Mouse (Mus musculus): ENCODE data around the gene Pde1a.

Pde1a gene

GRCm38 (mm10) chr2:80128861-80129698 is at the start of gene Pde1a:
Gene Pde1a, minus strand, starts transcription at chr2:80129458.
- no peak for DNase-seq

- DNase-seq = no peak
Measured at GRCm38 (mm10) chr2:80178608-80179280, 49.5 kb upstream of the Pde1a start.

- DNase-seq = no peak
Measured at GRCm38 (mm10) chr2:80178154-80178553, 48.9 kb upstream of the Pde1a start.

GRCm38 (mm10) chr2:80168103-80168502 is 38.8 kb upstream of the Pde1a start:
- no peak for DNase-seq

GRCm38 (mm10) chr2:80158784-80159183 is 29.5 kb upstream of the Pde1a start:
- DNase-seq = no peak

GRCm38 (mm10) chr2:80158196-80158595 is 28.9 kb upstream of the Pde1a start:
- DNase-seq = no peak

GRCm38 (mm10) chr2:80150019-80150418 is 20.8 kb upstream of the Pde1a start:
- DNase-seq = no peak

- no peak for DNase-seq
Measured at GRCm38 (mm10) chr2:80149332-80149731, 20.1 kb upstream of the Pde1a start.

- DNase-seq = no peak
Measured at GRCm38 (mm10) chr2:80135076-80135475, 5.8 kb upstream of the Pde1a start.

GRCm38 (mm10) chr2:80132677-80133076 is 3.4 kb upstream of the Pde1a start:
- DNase-seq = no peak

- DNase-seq = no peak
Measured at GRCm38 (mm10) chr2:80126663-80127062, 2.6 kb downstream of the Pde1a start.

GRCm38 (mm10) chr2:80086891-80087290 is 42.4 kb downstream of the Pde1a start:
- no peak for DNase-seq

GRCm38 (mm10) chr2:80080090-80080821 is 49.0 kb downstream of the Pde1a start:
- DNase-seq = no peak

GRCm38 (mm10) chr2:80079618-80080017 is 49.6 kb downstream of the Pde1a start:
- no peak for DNase-seq

GRCm38 (mm10) chr2:80076323-80076722 is 52.9 kb downstream of the Pde1a start:
- DNase-seq = no peak

- no peak for DNase-seq
Measured at GRCm38 (mm10) chr2:80074531-80074930, 54.7 kb downstream of the Pde1a start.

GRCm38 (mm10) chr2:80074046-80074445 is 55.2 kb downstream of the Pde1a start:
- no peak for DNase-seq

GRCm38 (mm10) chr2:80073426-80073825 is 55.8 kb downstream of the Pde1a start:
- DNase-seq = no peak

- DNase-seq = no peak
Measured at GRCm38 (mm10) chr2:80069745-80070144, 59.5 kb downstream of the Pde1a start.

- DNase-seq = no peak
Measured at GRCm38 (mm10) chr2:80066449-80066848, 62.8 kb downstream of the Pde1a start.

GRCm38 (mm10) chr2:80056062-80056461 is 73.2 kb downstream of the Pde1a start:
- DNase-seq = no peak

- no peak for DNase-seq
Measured at GRCm38 (mm10) chr2:80054042-80054441, 75.2 kb downstream of the Pde1a start.

GRCm38 (mm10) chr2:80046751-80047513 is 82.3 kb downstream of the Pde1a start:
- no peak for DNase-seq

All from cerebellum, adult 11 months (tissue).